Mouse (Mus musculus) small intestine, adult 2 months (tissue): ENCODE measurements at regions not wholly inside any gene's neighbourhood (a gene's known extent, or its start where the extent isn't known, plus 50 kb on each side); places are given as distances from the start of the nearest gene placed in this dataset.

Source experiments
- CTCF ChIP-seq: fragments of 200-500 bp; IDR thresholded peaks from 2 replicates; pipeline ENCODE4 v1.5.1; 2012; ENCODE audit warnings: low read depth, mild to moderate bottlenecking, control low read depth, inconsistent platforms, low read length, moderate library complexity, mixed read lengths; ENCODE audit not compliant: insufficient replicate concordance, insufficient read length; ENCODE audit errors: extremely low read depth
- POLR2A ChIP-seq: fragments of 200-500 bp; IDR thresholded peaks from 2 replicates; pipeline ENCODE4 v1.6.1; 2012; ENCODE audit warnings: low read depth, mild to moderate bottlenecking, control low read depth, inconsistent platforms, low read length, moderate library complexity

- TF ChIP-seq POLR2A (no peak), CTCF (peak; percentile 72; the same call in 1 of the 2 replicates)
Observed at GRCm38 (mm10) chr4:105941785-105942184, 152.1 kb downstream of the Gm12728 start.
